Comparison of ENCODE assay signal across 9 mouse cellular contexts in genomic region chr6:86684655-86685011, GRCm38 (mm10). TPM values are rescaled to one million over a fixed set of nuclear protein-coding genes. Genes with fewer than 3 reads are reported as not detected.
DNase-seq lines count a peak whose midpoint lies in the region; TF ChIP-seq lines count a peak whose summit lies in the region.
"Had no signal": no experiment of that assay in that cellular context is flagged by ENCODE, and none has a peak within 500 bp of the region (broad histone marks: within the 10 kb centered on the region; RNA-seq: fewer than 3 reads in every experiment).

No protein-coding gene starts in this region.

- TF ChIP-seq CTCF in kidney, adult 2 months (conservative IDR thresholded peaks at IDR 0.05; ENCODE audit: insufficient read depth, insufficient read length, low read depth, low read length): no peak
- TF ChIP-seq CTCF in MEL (IDR thresholded peaks at IDR 0.05 in 2 of 3, conservative IDR thresholded peaks at IDR 0.05 in 1 of 3; ENCODE audit: control insufficient read depth in 1 of 3, insufficient read depth in 1 of 3, low read depth in 2 of 3, low read length in 3 of 3, poor library complexity in 1 of 3, severe bottlenecking in 1 of 3): no peak

- peaks cover 3% of the 10 kb centered on the region; the same call in 1 of the 2 replicates for H3K36me3 ChIP-seq in kidney, adult 2 months (ENCODE audit: control insufficient read depth, insufficient read depth, low read length)
- H3K36me3 ChIP-seq in MEL (ENCODE audit: control insufficient read depth in 1 of 2, insufficient read depth in 2 of 2, low read length in 2 of 2): peaks cover 6 to 13% of the 10 kb centered on the region in 2 experiments
- H3K36me3 ChIP-seq in hindbrain, embryonic 10.5 days: peaks cover 45% of the 10 kb centered on the region
- H3K36me3 ChIP-seq in midbrain, embryonic 10.5 days: peaks cover 37% of the 10 kb centered on the region

- H3K9ac ChIP-seq in MEL (ENCODE audit: control insufficient read depth, low read depth, low read length, poor library complexity, severe bottlenecking): peak overlapping the region; percentile 65

- peaks cover 5% of the 10 kb centered on the region; the same call in 1 of the 2 replicates for H3K4me1 ChIP-seq in kidney, adult 2 months (ENCODE audit: control insufficient read depth, insufficient read depth, low read length)
- H3K4me1 ChIP-seq in MEL (ENCODE audit: control insufficient read depth in 1 of 2, insufficient read depth in 2 of 2, low read length in 2 of 2): peaks cover 3 to 7% of the 10 kb centered on the region in 2 experiments
- peaks cover 17% of the 10 kb centered on the region for H3K4me1 ChIP-seq in hindbrain, embryonic 10.5 days (replicated peaks)
- peaks cover 15% of the 10 kb centered on the region for H3K4me1 ChIP-seq in midbrain, embryonic 10.5 days

- 38% methylated on average over 12 of the region's 12 CpGs for WGBS in kidney, adult 2 months
- WGBS in hindbrain, embryonic 10.5 days: 39% methylated on average over 12 of the region's 12 CpGs
- WGBS in midbrain, embryonic 10.5 days: 39% methylated on average over 12 of the region's 12 CpGs

- no peak for TF ChIP-seq POLR2A in kidney, adult 2 months (IDR thresholded peaks at IDR 0.05; ENCODE audit: low read depth, low read length)
- peak in 1 of 2 experiments; percentile 44; a peak in 1 of 4 replicates for TF ChIP-seq POLR2A in MEL (IDR thresholded peaks at IDR 0.05; ENCODE audit: control insufficient read depth in 1 of 2, insufficient read depth in 1 of 2, low read depth in 1 of 2, low read length in 2 of 2, poor library complexity in 1 of 2)

- no peak for TF ChIP-seq EP300 in MEL (IDR thresholded peaks at IDR 0.05; ENCODE audit: low read depth in 1 of 2, low read length in 2 of 2)

- H3K27ac ChIP-seq in kidney, adult 2 months (ENCODE audit: insufficient read depth, low read depth, low read length): peak overlapping the region; percentile 82
- peak overlapping the region; percentile 58 for H3K27ac ChIP-seq in MEL (ENCODE audit: control insufficient read depth, low read depth, low read length)
- peak overlapping the region; percentile 92 for H3K27ac ChIP-seq in hindbrain, embryonic 10.5 days
- peak overlapping the region; percentile 90 for H3K27ac ChIP-seq in midbrain, embryonic 10.5 days (replicated peaks)

- peaks cover 8% of the 10 kb centered on the region for H3K79me2 ChIP-seq in MEL (ENCODE audit: control insufficient read depth, insufficient read depth, low read length, poor library complexity)

- no peak for TF ChIP-seq RAD21 in MEL (IDR thresholded peaks at IDR 0.05; ENCODE audit: low read depth, low read length)

- peak overlapping the region; percentile 91 for H3K4me3 ChIP-seq in kidney, adult 2 months (ENCODE audit: insufficient read depth, low read depth, low read length)
- H3K4me3 ChIP-seq in MEL (ENCODE audit: control insufficient read depth in 1 of 2, insufficient read depth in 1 of 2, low read depth in 2 of 2, low read length in 2 of 2): peak overlapping the region; percentile 56 to 98
- H3K4me3 ChIP-seq in hindbrain, embryonic 10.5 days: peak overlapping the region; percentile 91
- H3K4me3 ChIP-seq in midbrain, embryonic 10.5 days: peak overlapping the region; percentile 91

- no peaks in the 10 kb centered on the region for H3K9me3 ChIP-seq in MEL (replicated peaks; ENCODE audit: insufficient read depth, low read length)
- no peaks in the 10 kb centered on the region for H3K9me3 ChIP-seq in hindbrain, embryonic 10.5 days
- H3K9me3 ChIP-seq in midbrain, embryonic 10.5 days (replicated peaks): no peaks in the 10 kb centered on the region

- no peak for DNase-seq in kidney, adult 2 months
- no peak for DNase-seq in kidney, postnatal 25 days
- no peak for DNase-seq in MEL (ENCODE audit: low read depth, low spot score)
- no peak for DNase-seq in hindbrain, embryonic 10.5 days (ENCODE audit: low spot score)
- no peak for DNase-seq in midbrain, embryonic 10.5 days (ENCODE audit: low spot score)
- DNase-seq in layer of hippocampus, adult 9-10 months (ENCODE audit: low spot score): no peak
- DNase-seq in left cerebral cortex, postnatal 14 days (ENCODE audit: low spot score in 2 of 2): no peak
- DNase-seq in ovary, postnatal 14 days (ENCODE audit: low spot score): no peak

- H3K27me3 ChIP-seq in kidney, adult 2 months (replicated peaks; ENCODE audit: control insufficient read depth, insufficient read depth, low read length): no peaks in the 10 kb centered on the region
- H3K27me3 ChIP-seq in MEL (ENCODE audit: control insufficient read depth in 1 of 2, insufficient read depth in 2 of 2, low read length in 2 of 2): no peaks in the 10 kb centered on the region
- H3K27me3 ChIP-seq in hindbrain, embryonic 10.5 days (ENCODE audit: insufficient read depth, poor library complexity, severe bottlenecking): no peaks in the 10 kb centered on the region
- no peaks in the 10 kb centered on the region for H3K27me3 ChIP-seq in midbrain, embryonic 10.5 days (ENCODE audit: low read depth, poor library complexity, severe bottlenecking)
- H3K27me3 ChIP-seq: Patski had no signal

- intact Hi-C loops in left cerebral cortex, postnatal 14 days (cut with DNase I): no loop called here

TF ChIP-seq in MEL, 35 proteins besides CTCF, POLR2A, EP300 and RAD21:
- TF ChIP-seq MEF2A (IDR thresholded peaks at IDR 0.05; ENCODE audit: extremely low read depth, insufficient replicate concordance, low read depth, low read length, poor library complexity, severe bottlenecking) (no peak), ZMIZ1 (IDR thresholded peaks at IDR 0.05; ENCODE audit: low read depth, low read length) (0 out of 2 replicates have a peak, but pooled peaks have one; percentile 2), POLR2AphosphoS2 (IDR thresholded peaks at IDR 0.05; ENCODE audit: low read length) (0 out of 2 replicates have a peak, but pooled peaks have one; percentile 2)

RNA-seq across cellular contexts. Expression of gene Snrnp27, which starts 0.3 kb away (rescaled TPM):
- polyA plus RNA-seq in kidney, adult 2 months (2012; rRNA removed): 14.6 and 21.0 TPM in 2 replicates
- total RNA-seq in MEL (2012; rRNA removed): 74.8 and 79.3 TPM in 2 replicates
- 100 to 1,000 TPM; 106 to 225 TPM for polyA plus RNA-seq in MEL (2012; ENCODE audit: insufficient read depth in 1 of 2, insufficient read length in 2 of 2, low read depth in 1 of 2, low replicate concordance in 2 of 2, missing spikeins in 1 of 2)
- polyA plus RNA-seq in hindbrain, embryonic 10.5 days (2016; fragmentation: Nextera tagmentation; extraction: Ambion mirVana): 120 and 128 TPM in 2 replicates
- 128 and 133 TPM in 2 replicates for polyA plus RNA-seq in midbrain, embryonic 10.5 days (2016; fragmentation: Nextera tagmentation; extraction: Ambion mirVana)
- total RNA-seq in left cerebral cortex, postnatal 14 days (2021): 10 to 100 TPM; 53.0 to 54.2 TPM

RNA-seq across cellular contexts. Expression of gene Mxd1, which starts 15.7 kb away (rescaled TPM):
- 8.7 and 9.9 TPM in 2 replicates for polyA plus RNA-seq in kidney, adult 2 months (2012; rRNA removed)
- total RNA-seq in MEL (2012; rRNA removed): 3.1 and 3.2 TPM in 2 replicates
- polyA plus RNA-seq in MEL (2012; ENCODE audit: insufficient read depth in 1 of 2, insufficient read length in 2 of 2, low read depth in 1 of 2, low replicate concordance in 2 of 2, missing spikeins in 1 of 2): 1 to 10 TPM in 1 of 2 experiments, not detected in 1; 3.6 TPM
- polyA plus RNA-seq in hindbrain, embryonic 10.5 days (2016; fragmentation: Nextera tagmentation; extraction: Ambion mirVana): 11.8 and 22.2 TPM in 2 replicates
- polyA plus RNA-seq in midbrain, embryonic 10.5 days (2016; fragmentation: Nextera tagmentation; extraction: Ambion mirVana): 9.1 and 15.3 TPM in 2 replicates
- 10 to 100 TPM; 21.5 to 21.6 TPM for total RNA-seq in left cerebral cortex, postnatal 14 days (2021)

RNA-seq across cellular contexts. Expression of gene Gmcl1, which starts 48.5 kb away (rescaled TPM):
- polyA plus RNA-seq in kidney, adult 2 months (2012; rRNA removed): 9.1 and 10.0 TPM in 2 replicates
- 15.9 TPM in 2 replicates for total RNA-seq in MEL (2012; rRNA removed)
- polyA plus RNA-seq in MEL (2012; ENCODE audit: insufficient read depth in 1 of 2, insufficient read length in 2 of 2, low read depth in 1 of 2, low replicate concordance in 2 of 2, missing spikeins in 1 of 2): 10 to 100 TPM; 21.5 to 67.0 TPM
- 35.0 and 38.1 TPM in 2 replicates for polyA plus RNA-seq in hindbrain, embryonic 10.5 days (2016; fragmentation: Nextera tagmentation; extraction: Ambion mirVana)
- polyA plus RNA-seq in midbrain, embryonic 10.5 days (2016; fragmentation: Nextera tagmentation; extraction: Ambion mirVana): 33.9 and 34.0 TPM in 2 replicates
- total RNA-seq in left cerebral cortex, postnatal 14 days (2021): 10 to 100 TPM; 32.6 to 34.0 TPM

RNA-seq across cellular contexts. Expression of gene Asprv1, which starts 56.7 kb away (rescaled TPM):
- 0.10 and 0.33 TPM in 2 replicates for polyA plus RNA-seq in kidney, adult 2 months (2012; rRNA removed)
- total RNA-seq in MEL (2012; rRNA removed): not detected in 2 replicates
- not detected for polyA plus RNA-seq in MEL (2012; ENCODE audit: insufficient read depth in 1 of 2, insufficient read length in 2 of 2, low read depth in 1 of 2, low replicate concordance in 2 of 2, missing spikeins in 1 of 2)
- polyA plus RNA-seq in hindbrain, embryonic 10.5 days (2016; fragmentation: Nextera tagmentation; extraction: Ambion mirVana): 0.71 TPM in 2 replicates
- 0.25 and 0.53 TPM in 2 replicates for polyA plus RNA-seq in midbrain, embryonic 10.5 days (2016; fragmentation: Nextera tagmentation; extraction: Ambion mirVana)
- 1 to 10 TPM; 1.5 to 1.7 TPM for total RNA-seq in left cerebral cortex, postnatal 14 days (2021)
- polyA plus RNA-seq: Patski had no signal
